Comparison of ENCODE assay signal across 8 mouse cellular contexts in the genomic region with DNA sequence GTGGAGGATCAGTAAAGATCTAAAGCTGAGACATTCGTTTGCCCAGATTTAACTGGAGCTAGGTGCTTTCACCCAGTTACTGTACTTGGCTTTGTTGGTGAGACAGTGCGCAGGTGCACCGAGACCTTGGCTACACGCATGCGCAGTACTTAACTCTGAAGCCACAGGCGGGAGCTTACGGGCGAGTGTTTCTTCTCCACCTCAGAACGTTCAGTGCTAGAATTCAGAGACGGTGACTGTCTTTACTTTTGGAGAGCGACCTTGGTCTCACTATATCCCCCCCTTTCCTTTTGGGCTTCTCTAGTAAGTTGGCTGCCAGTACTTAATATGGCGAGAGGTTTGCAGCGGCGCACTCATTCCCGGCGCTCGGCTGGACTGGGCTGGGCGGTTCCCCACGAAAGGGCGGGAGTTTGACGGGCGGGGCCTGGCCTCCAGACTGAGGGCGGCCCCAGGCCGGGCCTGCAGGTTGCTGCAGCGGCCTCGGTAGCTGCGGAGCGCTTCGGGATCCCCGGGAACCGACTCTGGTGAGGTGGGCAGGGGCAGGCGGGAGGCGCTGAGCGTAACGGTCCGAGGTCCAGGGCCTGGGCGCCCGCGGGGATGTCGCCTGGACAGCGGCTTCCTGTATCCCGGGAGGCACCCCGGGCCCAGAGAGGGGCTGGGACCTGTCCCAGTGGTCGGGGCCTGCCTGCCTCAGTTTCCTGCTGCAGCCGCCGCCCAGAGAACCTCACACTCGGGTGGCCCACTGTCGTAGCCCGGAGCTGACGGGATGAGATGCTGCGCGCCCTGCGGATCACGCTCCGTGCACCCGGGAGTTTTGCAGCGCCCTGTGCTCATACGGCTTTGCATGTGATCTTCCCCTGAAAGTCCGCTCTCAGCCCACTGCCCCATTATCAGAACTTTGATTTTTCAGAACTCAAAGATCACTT. TPM values are rescaled to one million over a fixed set of nuclear protein-coding genes. Genes with fewer than 3 reads are reported as not detected.
DNase-seq lines count a peak whose midpoint lies in the region; ATAC-seq lines count a peak whose summit lies in the region.

Gene Cep250, plus strand, starts transcription at position 325 of the 926 bp plus-strand sequence.

- DNase-seq in NIH3T3 (ENCODE audit: low read depth): peak; percentile 91
- DNase-seq in cerebellum, postnatal 10 days: peak; percentile 93 to 96
- DNase-seq in frontal cortex, postnatal 14 days (ENCODE audit: low spot score in 2 of 2): peak; percentile 73 to 80
- peak; percentile 69 to 79 for DNase-seq in layer of hippocampus, postnatal 25 days (ENCODE audit: extremely low spot score in 1 of 2, low spot score in 1 of 2)
- DNase-seq in lung, postnatal 25 days (ENCODE audit: low spot score): peak; percentile 93
- DNase-seq in retina, embryonic 14.5 days (ENCODE audit: low spot score): peak; percentile 92
- DNase-seq in thymus, postnatal 4 days: peak; percentile 87

- WGBS in hindbrain, embryonic 13.5 days: under 1% methylated on average over 58 of the region's 59 CpGs

- H3K9ac ChIP-seq in hindbrain, embryonic 13.5 days: peak within 1 kb of the TSS; percentile 95

- H3K4me2 ChIP-seq in hindbrain, embryonic 13.5 days: peak within 1 kb of the TSS; percentile 63

- peaks cover 4% of the 10 kb centered on the region; the same call in 1 of the 2 replicates for H3K36me3 ChIP-seq in hindbrain, embryonic 13.5 days

- H3K4me3 ChIP-seq in hindbrain, embryonic 13.5 days: peak within 1 kb of the TSS; percentile 69

- peak; percentile 96 for ATAC-seq in hindbrain, embryonic 13.5 days (ENCODE audit: low FRiP score)

- peaks cover 10% of the 10 kb centered on the region for H3K27me3 ChIP-seq in hindbrain, embryonic 13.5 days

- peak within 1 kb of the TSS; percentile 92 for H3K27ac ChIP-seq in hindbrain, embryonic 13.5 days

- peaks cover 10% of the 10 kb centered on the region for H3K4me1 ChIP-seq in hindbrain, embryonic 13.5 days (replicated peaks)

- no peaks in the 10 kb centered on the region for H3K9me3 ChIP-seq in hindbrain, embryonic 13.5 days

RNA-seq across cellular contexts. Expression of gene Cep250, which starts in this region (rescaled TPM):
- 18.1 and 18.7 TPM in 2 replicates for polyA plus RNA-seq in hindbrain, embryonic 13.5 days (2015; fragmentation: Nextera tagmentation; extraction: Ambion mirVana)
- 10 to 100 TPM; 14.3 to 18.9 TPM for total RNA-seq in layer of hippocampus, postnatal 25 days (2021)

Comparison
In these comparisons a context has a peak if more than half of its experiments do, and no peak if none do; other contexts are left out.
1. Peak in every context shown above with its lines: DNase-seq, ATAC-seq, H3K4me3 ChIP-seq and H3K27ac ChIP-seq.